Mouse (Mus musculus) E14TG2a.4 (cell line): ENCODE results near the gene Ncam1.
A peak's percentile ranks its signal among the peaks of the same experiment; 100 is the strongest.

Source experiments
- H3K27me3 ChIP-seq: 2 replicates; pipeline ENCODE4 v1.6.1; 2014; ENCODE audit warnings: low read length, control low read depth; ENCODE audit not compliant: insufficient read depth
- H3K36me3 ChIP-seq: 2 replicates; pipeline ENCODE4 v1.6.1; 2014; ENCODE audit warnings: low read length, control low read depth; ENCODE audit not compliant: insufficient read depth
- H3K4me1 ChIP-seq: replicated peaks from 2 replicates; pipeline ENCODE4 v1.6.1; 2014; ENCODE audit warnings: low read depth, low read length, control low read depth
- H3K4me3 ChIP-seq: replicated peaks from 2 replicates; pipeline ENCODE4 v1.5.1; 2014; ENCODE audit warnings: mild to moderate bottlenecking, low read length
- H3K9me3 ChIP-seq: 2 replicates; pipeline ENCODE4 v1.6.1; 2014; ENCODE audit warnings: low read length, control low read depth
- CTCF ChIP-seq: conservative IDR thresholded peaks from 2 replicates; pipeline ENCODE4 v1.5.1; 2014; ENCODE audit warnings: low read length
- NANOG ChIP-seq: IDR thresholded peaks from 2 replicates; pipeline ENCODE4 v1.6.1; 2014; ENCODE audit warnings: borderline replicate concordance, low read length, mixed read lengths
- POU5F1 ChIP-seq: IDR thresholded peaks from 2 replicates; pipeline ENCODE4 v1.6.1; 2014; ENCODE audit warnings: low read length, borderline replicate concordance

Ncam1 gene

GRCm38 (mm10) chr9:49796618-49797507 is 1.9 kb downstream of the Ncam1 start:
- Histone ChIP-seq H3K27me3 (peaks cover 29% of the 10 kb centered on the region), H3K4me3 (peak overlapping the region; percentile 91), H3K4me1 (peaks cover 40% of the 10 kb centered on the region), H3K9me3 (no peaks in the 10 kb centered on the region), H3K36me3 (0 out of 2 replicates have a peak, but pooled peaks cover 4% of the 10 kb centered on the region)
- TF ChIP-seq POU5F1 (no peak), NANOG (peak; percentile 88), CTCF (no peak)

DNA sequence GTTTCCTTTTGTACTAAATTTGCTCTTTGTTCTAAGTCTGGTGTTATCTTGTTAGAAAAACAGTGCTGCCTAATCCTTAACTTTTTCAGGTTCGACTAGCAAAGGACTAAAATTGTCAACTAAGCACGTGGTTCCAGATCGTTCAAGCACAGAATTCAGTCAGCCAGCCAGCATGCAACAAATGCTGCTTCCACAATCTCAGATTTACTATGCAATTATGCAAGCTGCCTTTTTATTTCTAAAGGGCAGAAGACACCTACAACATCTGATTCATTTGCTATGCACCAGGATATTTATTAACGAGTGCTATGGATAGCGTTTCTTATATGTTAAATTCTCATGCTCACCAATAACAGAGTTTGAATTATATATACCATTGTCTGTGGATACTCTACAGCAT is 2.8 kb downstream of the Ncam1 start:
- H3K4me1 ChIP-seq = peaks cover 43% of the 10 kb centered on the region

GRCm38 (mm10) chr9:49793987-49794550 is 4.7 kb downstream of the Ncam1 start:
- H3K9me3 ChIP-seq = no peaks in the 10 kb centered on the region
- 0 out of 2 replicates have a peak, but pooled peaks cover 4% of the 10 kb centered on the region for H3K36me3 ChIP-seq
- no peak for TF ChIP-seq NANOG
- no peak for TF ChIP-seq CTCF
- TF ChIP-seq POU5F1 = no peak
- peaks cover 46% of the 10 kb centered on the region for H3K4me1 ChIP-seq
- H3K27me3 ChIP-seq = peaks cover 12% of the 10 kb centered on the region
- H3K4me3 ChIP-seq = no peak overlapping the region

More for the DNA sequence above, 2.8 kb downstream of the Ncam1 start:
- H3K36me3 ChIP-seq = 0 out of 2 replicates have a peak, but pooled peaks cover 4% of the 10 kb centered on the region
- H3K9me3 ChIP-seq = no peaks in the 10 kb centered on the region
- peaks cover 20% of the 10 kb centered on the region for H3K27me3 ChIP-seq
- H3K4me3 ChIP-seq = peak overlapping the region; percentile 91; the same call in 1 of the 2 replicates
- TF ChIP-seq CTCF = no peak
- TF ChIP-seq POU5F1 = no peak
- no peak for TF ChIP-seq NANOG

GRCm38 (mm10) chr9:49793241-49793640 is 5.5 kb downstream of the Ncam1 start:
- peaks cover 46% of the 10 kb centered on the region for H3K4me1 ChIP-seq
- H3K27me3 ChIP-seq = peaks cover 10% of the 10 kb centered on the region
- 0 out of 2 replicates have a peak, but pooled peaks cover 4% of the 10 kb centered on the region for H3K36me3 ChIP-seq
- H3K4me3 ChIP-seq = no peak overlapping the region
- no peak for TF ChIP-seq CTCF
- no peak for TF ChIP-seq NANOG
- TF ChIP-seq POU5F1 = no peak
- no peaks in the 10 kb centered on the region for H3K9me3 ChIP-seq

DNA sequence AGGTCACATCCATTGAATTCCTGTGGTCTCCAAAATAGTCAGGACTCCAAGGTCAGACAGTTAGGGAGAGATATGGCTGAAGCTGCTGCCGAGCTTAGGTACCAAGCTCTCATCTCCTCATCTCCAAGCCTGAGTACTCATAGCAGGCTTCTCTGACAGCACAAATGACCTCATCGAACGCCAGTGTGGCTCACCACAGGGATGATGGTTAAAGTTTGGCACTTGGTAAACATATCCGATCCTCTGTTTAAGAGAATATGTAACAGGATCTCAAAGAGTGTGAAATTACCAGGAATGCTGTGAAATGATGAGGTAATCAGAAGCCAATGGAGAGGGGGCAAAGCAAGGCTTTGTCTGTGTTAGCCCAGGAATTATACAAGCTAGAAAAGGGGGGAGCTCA is 6.1 kb downstream of the Ncam1 start:
- H3K36me3 ChIP-seq = 0 out of 2 replicates have a peak, but pooled peaks cover 4% of the 10 kb centered on the region
- H3K4me1 ChIP-seq = peaks cover 46% of the 10 kb centered on the region
- H3K9me3 ChIP-seq = no peaks in the 10 kb centered on the region
- peaks cover 4% of the 10 kb centered on the region for H3K27me3 ChIP-seq
- TF ChIP-seq CTCF (no peak), POU5F1 (no peak), NANOG (no peak)
- H3K4me3 ChIP-seq = no peak overlapping the region

DNA sequence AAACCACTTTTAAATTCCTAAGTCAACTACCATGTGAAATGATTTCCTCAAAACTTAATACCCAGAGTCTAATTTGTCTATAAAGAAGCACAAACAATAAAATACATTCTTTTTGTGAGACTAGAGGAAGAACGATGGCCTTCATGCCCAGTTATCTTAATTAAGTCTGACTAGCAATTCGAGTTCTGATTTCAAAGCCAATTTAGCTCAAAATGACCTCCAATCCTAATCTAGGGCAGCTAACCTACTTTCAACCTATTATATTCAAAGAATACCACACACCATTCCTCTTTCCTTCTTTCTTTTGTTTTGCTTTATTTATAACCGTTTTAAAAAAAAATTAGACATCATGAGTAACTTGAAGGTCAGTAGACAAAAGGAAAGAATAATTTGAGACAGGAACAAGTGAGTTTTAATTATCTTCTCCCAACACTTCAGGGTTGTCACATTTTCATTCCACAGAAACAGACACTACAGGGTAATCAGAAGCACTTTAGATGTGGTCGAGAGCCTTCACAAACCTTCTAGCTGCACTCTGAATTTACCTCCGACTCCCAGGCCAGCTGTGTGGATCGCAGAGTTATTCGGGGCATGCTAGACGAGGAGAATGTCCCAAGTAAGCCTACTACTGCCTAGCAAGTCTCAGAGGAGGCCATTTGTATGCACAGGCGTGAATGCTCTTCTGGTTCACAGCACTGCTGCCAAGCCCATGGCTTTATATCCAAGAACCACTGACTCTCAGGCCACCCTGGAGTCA is 17.5 kb downstream of the Ncam1 start:
- 0 out of 2 replicates have a peak, but pooled peaks cover 2% of the 10 kb centered on the region for H3K36me3 ChIP-seq
- H3K4me3 ChIP-seq = no peak overlapping the region
- H3K4me1 ChIP-seq = peaks cover 9% of the 10 kb centered on the region
- no peaks in the 10 kb centered on the region for H3K27me3 ChIP-seq
- TF ChIP-seq NANOG (no peak), POU5F1 (no peak), CTCF (no peak)
- peaks cover 5% of the 10 kb centered on the region; the same call in 1 of the 2 replicates for H3K9me3 ChIP-seq

- Histone ChIP-seq H3K4me3 (no peak overlapping the region), H3K27me3 (no peaks in the 10 kb centered on the region), H3K36me3 (0 out of 2 replicates have a peak, but pooled peaks cover 2% of the 10 kb centered on the region), H3K4me1 (peaks cover 12% of the 10 kb centered on the region), H3K9me3 (peaks cover 5% of the 10 kb centered on the region; the same call in 1 of the 2 replicates)
- TF ChIP-seq POU5F1 (no peak), CTCF (no peak)
Measured at GRCm38 (mm10) chr9:49777015-49777637, 21.6 kb downstream of the Ncam1 start.
